Mouse (Mus musculus) testis, adult 10 weeks (tissue): ENCODE results near the gene Gm42715. TPM values are rescaled to one million over a fixed set of nuclear protein-coding genes. Genes with fewer than 3 reads are reported as not detected.

ENCODE experiments used
- polyA plus RNA-seq: library from polyadenylated mRNA; stranded (reverse); fragments of 350-450 nt; fragmentation: Illumina TruSeq; extraction: RNeasy Lipid Tissue Mini Kit (QIAGEN cat#74804); gene quantifications from one replicate; pipeline ENCODE4 v1.2.3, GENCODE M21; 2014; ENCODE audit warnings: low read depth, low replicate concordance

The Gm42715 gene
- 4.6 TPM for polyA plus RNA-seq

GRCm38 (mm10) chr7:127519284-127519683, at the start of gene Gm42715:
Gm42715 (plus strand) TSS chr7:127519584.

GRCm38 (mm10) chr7:127478635-127479317, 40.6 kb upstream of the Gm42715 start, which contains the start of gene Fbrs:
Fbrs (plus strand) TSS chr7:127479199.

GRCm38 (mm10) chr7:127511808-127512230, 7.6 kb upstream of the Gm42715 start, which contains the start of gene Srcap:
Srcap (plus strand) TSS chr7:127511983.

GRCm38 (mm10) chr7:127561340-127561858, 42.0 kb downstream of the Gm42715 start, which contains the start of gene Tmem265:
Tmem265 (plus strand) TSS chr7:127561390.

GRCm38 (mm10) chr7:127572895-127573471, 53.6 kb downstream of the Gm42715 start, which contains the start of gene Phkg2:
Phkg2 (plus strand) TSS chr7:127573340.

GRCm38 (mm10) chr7:127588011-127588871, 68.9 kb downstream of the Gm42715 start, which contains the start of the genes Ccdc189 and Rnf40:
Ccdc189 (minus strand) TSS chr7:127588595.
Rnf40 (plus strand) TSS chr7:127588767.

GRCm38 (mm10) chr7:127614891-127615843, 95.8 kb downstream of the Gm42715 start, which contains the start of gene Zfp629:
Zfp629 (minus strand) TSS chr7:127615797.

Other genes with a start within 250 kb of the Gm42715 start
- 126 TPM for gene Sephs2, start 245.5 kb upstream of the Gm42715 start, polyA plus RNA-seq
- 0.22 TPM for gene Itgal, start 223.3 kb upstream of the Gm42715 start, polyA plus RNA-seq
- gene Zfp768, start 174.0 kb upstream of the Gm42715 start, polyA plus RNA-seq: 4.0 TPM
- gene Zfp747, start 143.5 kb upstream of the Gm42715 start, polyA plus RNA-seq: 0.35 TPM
- gene 9130019O22Rik, start 132.4 kb upstream of the Gm42715 start, polyA plus RNA-seq: 0.20 TPM
- gene E430018J23Rik, start 126.0 kb upstream of the Gm42715 start, polyA plus RNA-seq: 0.57 TPM
- gene Zfp764, start 112.8 kb upstream of the Gm42715 start, polyA plus RNA-seq: 0.14 TPM
- 1.4 TPM for gene Zfp688, start 97.5 kb upstream of the Gm42715 start, polyA plus RNA-seq
- gene Zfp689, start 70.4 kb upstream of the Gm42715 start, polyA plus RNA-seq: 2.3 TPM
- gene Prr14, start 60.0 kb upstream of the Gm42715 start, polyA plus RNA-seq: 25.2 TPM
- 12.3 TPM for gene Fbrs, start 40.4 kb upstream of the Gm42715 start, polyA plus RNA-seq
- gene Srcap, start 7.6 kb upstream of the Gm42715 start, polyA plus RNA-seq: 6.5 TPM
- not detected for gene Tmem265, start 41.8 kb downstream of the Gm42715 start, polyA plus RNA-seq
- 445 TPM for gene Phkg2, start 53.8 kb downstream of the Gm42715 start, polyA plus RNA-seq
- gene Ccdc189, start 69.0 kb downstream of the Gm42715 start, polyA plus RNA-seq: 22.2 TPM
- gene Rnf40, start 69.2 kb downstream of the Gm42715 start, polyA plus RNA-seq: 6.3 TPM
- gene Zfp629, start 96.2 kb downstream of the Gm42715 start, polyA plus RNA-seq: 7.4 TPM
- gene Bcl7c, start 189.3 kb downstream of the Gm42715 start, polyA plus RNA-seq: 3.0 TPM
- gene Ctf1, start 193.2 kb downstream of the Gm42715 start, polyA plus RNA-seq: 5.1 TPM
- not detected for gene Ctf2, start 212.6 kb downstream of the Gm42715 start, polyA plus RNA-seq
- gene Fbxl19, start 225.0 kb downstream of the Gm42715 start, polyA plus RNA-seq: 2.2 TPM